Mouse (Mus musculus) cerebellum, adult 8-10 months (tissue): ENCODE results near the gene Kctd2.
"Not testable (repeated sequence)": the region's sequence is repeated elsewhere in the genome, so short reads cannot be mapped to it uniquely, and the experiment has no call there.

Experiments used
- DNase-seq: peaks from one replicate; pipeline ENCODE4 v3.0.0; 2022

Gene Kctd2

DNA sequence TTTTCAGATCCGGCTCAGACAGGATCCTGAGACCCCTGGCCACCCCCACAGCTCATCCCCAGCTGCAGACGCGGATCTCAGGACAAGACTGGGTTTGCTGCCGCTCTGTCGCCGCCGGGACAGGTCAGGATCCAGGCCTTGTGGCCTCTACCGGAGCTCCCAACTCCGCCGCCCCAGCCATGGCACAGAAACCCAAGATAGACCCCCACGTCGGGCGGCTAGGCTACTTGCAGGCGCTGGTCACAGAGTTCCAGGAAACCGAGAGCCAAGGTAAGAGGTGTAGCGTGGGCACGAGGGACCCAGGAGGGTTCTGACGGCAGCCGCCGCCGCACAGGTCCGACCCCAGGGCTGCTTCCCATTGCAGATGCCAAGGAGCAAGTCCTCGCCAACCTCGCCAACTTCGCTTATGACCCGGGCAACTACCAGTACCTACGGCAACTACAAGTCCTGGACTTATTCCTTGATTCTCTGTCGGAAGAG is 55.9 kb downstream of the Kctd2 start:
- no peak for DNase-seq

DNA sequence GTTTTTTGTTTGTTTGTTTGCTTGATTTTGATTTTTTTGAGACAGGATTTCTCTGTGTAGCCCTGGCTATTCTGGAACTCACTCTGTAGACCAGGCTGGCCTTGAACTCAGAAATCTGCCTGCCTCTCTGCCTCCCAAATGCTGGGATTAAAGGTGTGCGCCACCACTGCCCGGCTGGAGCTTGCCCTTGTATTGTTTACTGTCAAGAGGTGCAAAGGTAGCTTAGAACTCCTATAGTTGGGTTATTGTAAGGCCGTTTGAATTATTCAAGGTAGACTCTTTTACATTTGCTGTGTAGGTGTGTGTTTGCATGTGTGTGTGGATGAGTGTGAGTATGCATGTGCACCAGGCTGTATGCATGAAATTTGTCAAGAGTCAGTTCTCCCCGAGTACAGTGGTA is 56.7 kb downstream of the Kctd2 start:
- not testable (repeated sequence) for DNase-seq

DNA sequence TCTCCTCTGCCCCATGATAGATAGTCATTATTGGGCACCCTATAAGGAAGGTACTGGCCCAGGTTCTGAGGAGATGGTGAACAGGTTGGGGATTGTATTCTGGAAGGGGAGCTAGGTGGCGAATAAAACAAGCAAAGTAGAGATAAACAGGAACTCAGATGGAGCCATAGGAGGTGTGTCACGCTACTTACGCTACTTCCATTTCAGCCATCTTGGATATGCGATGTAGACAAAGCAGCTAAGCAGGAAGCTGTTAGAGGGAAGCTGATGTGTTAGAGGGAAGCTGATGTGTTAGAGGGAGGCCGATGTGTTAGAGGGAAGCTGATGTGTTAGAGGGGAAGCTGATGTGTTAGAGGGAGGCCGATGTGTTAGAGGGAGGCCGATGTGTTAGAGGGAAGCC is 57.5 kb downstream of the Kctd2 start:
- DNase-seq, result not testable (repeated sequence)

DNA sequence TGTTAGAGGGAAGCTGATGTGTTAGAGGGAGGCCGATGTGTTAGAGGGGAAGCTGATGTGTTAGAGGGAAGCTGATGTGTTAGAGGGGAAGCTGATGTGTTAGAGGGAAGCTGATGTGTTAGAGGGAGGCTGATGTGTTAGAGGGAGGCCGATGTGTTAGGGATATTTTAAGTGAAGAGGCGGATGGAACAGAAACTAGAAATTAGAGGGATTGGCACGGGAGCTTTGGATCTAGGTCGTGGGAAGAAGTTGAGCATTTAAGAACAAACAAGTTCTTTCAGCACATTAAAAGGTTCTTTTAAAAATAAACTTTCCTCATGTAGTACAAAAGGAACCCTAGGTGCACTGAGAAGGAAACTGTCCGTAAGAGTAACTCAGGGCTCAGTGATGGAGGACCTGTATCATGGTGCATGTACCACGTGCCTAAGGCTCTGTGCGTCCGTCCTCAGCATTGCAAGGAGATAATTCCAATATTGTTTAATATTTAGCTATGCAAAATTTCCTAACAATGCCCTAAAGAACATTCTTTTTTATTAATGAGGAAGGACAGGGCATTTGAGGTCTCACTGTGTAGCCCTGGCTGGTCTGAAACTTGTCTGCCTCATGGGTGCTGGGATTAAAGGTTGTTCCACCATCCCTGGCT is 58.5 kb downstream of the Kctd2 start:
- no peak for DNase-seq
